Mouse (Mus musculus) heart, postnatal 0 days (tissue): ENCODE data around the gene Slc35c1. TPM values are rescaled to one million over a fixed set of nuclear protein-coding genes. Genes with fewer than 3 reads are reported as not detected.
"Not testable (repeated sequence)": the region's sequence is repeated elsewhere in the genome, so short reads cannot be mapped to it uniquely, and the experiment has no call there.

Experiments
- ATAC-seq: fragments of 200-750 bp; cut with Nextera tagmentation; 2 replicates; pipeline ENCODE4 v1.8.0; 2017; ENCODE audit warnings: low read depth, moderate number of reproducible peaks, moderate library complexity; ENCODE audit not compliant: insufficient read depth
- DNase-seq: peaks from one replicate; pipeline ENCODE4 v3.0.0-alpha.2; 2016; ENCODE audit warnings: low spot score
- H3K27ac ChIP-seq: fragments of 300-500 bp; sonication (generic); 2 replicates; pipeline ENCODE4 v1.5.1; 2014; ENCODE audit warnings: low read depth, mild to moderate bottlenecking
- H3K27me3 ChIP-seq: fragments of 300-500 bp; sonication (generic); 2 replicates; pipeline ENCODE4 v1.6.1; 2014; ENCODE audit warnings: low read length, mixed read lengths; ENCODE audit not compliant: control insufficient read depth, insufficient read depth
- H3K36me3 ChIP-seq: fragments of 300-500 bp; sonication (generic); replicated peaks from 2 replicates; pipeline ENCODE4 v1.6.1; 2014; ENCODE audit warnings: low read length, mixed read lengths; ENCODE audit not compliant: control insufficient read depth, insufficient read depth
- H3K4me1 ChIP-seq: fragments of 300-500 bp; sonication (generic); 2 replicates; pipeline ENCODE4 v1.6.1; 2014; ENCODE audit warnings: antibody characterized with exemption; ENCODE audit not compliant: control insufficient read depth, insufficient read depth
- H3K4me2 ChIP-seq: fragments of 300-500 bp; sonication (generic); 2 replicates; pipeline ENCODE4 v1.6.1; 2014; ENCODE audit warnings: low read depth, mild to moderate bottlenecking, low read length, moderate library complexity
- H3K4me3 ChIP-seq: fragments of 300-500 bp; sonication (generic); 2 replicates; pipeline ENCODE4 v1.5.1; 2014; ENCODE audit warnings: low read depth, low read length
- H3K9ac ChIP-seq: fragments of 300-500 bp; sonication (generic); replicated peaks from 2 replicates; pipeline ENCODE4 v1.6.1; 2014; ENCODE audit warnings: low read depth, low read length, mixed read lengths
- H3K9me3 ChIP-seq: fragments of 300-500 bp; sonication (generic); replicated peaks from 2 replicates; pipeline ENCODE4 v1.6.1; 2016; ENCODE audit warnings: low read length; ENCODE audit not compliant: control insufficient read depth
- CTCF ChIP-seq: IDR thresholded peaks from 2 replicates; pipeline ENCODE4 v1.5.1; 2016; ENCODE audit warnings: antibody characterized with exemption, control low read depth, low read depth
- EP300 ChIP-seq: IDR thresholded peaks from 2 replicates; pipeline ENCODE4 v1.6.1; 2016; ENCODE audit warnings: antibody characterized with exemption, low read depth
- WGBS: fragments of 180-500 bp; shearing (Covaris S2); extraction: QIAGEN DNeasy Blood & Tissue Kit; methylation state at CpG from one replicate; pipeline ENCODE4 v1.1.7; 2014; 5-methylcytosine and 5-hydroxymethylcytosine counted together
- polyA plus RNA-seq: library from polyadenylated mRNA; unstranded; fragments of >200 nt; fragmentation: Nextera tagmentation; extraction: Ambion mirVana; gene quantifications from 2 replicates; pipeline ENCODE4 v1.2.1, GENCODE M21; 2015
- total RNA-seq: library from RNA; depleted of rRNA; stranded (reverse); fragments of >200 nt; gene quantifications from 2 replicates; pipeline ENCODE4 v1.2.3, GENCODE M21; 2014; ENCODE audit warnings: low replicate concordance

Slc35c1 gene
- total and polyA plus RNA-seq, 2 experiments from 2014 or later, result 4.6 to 5.0 TPM

DNA sequence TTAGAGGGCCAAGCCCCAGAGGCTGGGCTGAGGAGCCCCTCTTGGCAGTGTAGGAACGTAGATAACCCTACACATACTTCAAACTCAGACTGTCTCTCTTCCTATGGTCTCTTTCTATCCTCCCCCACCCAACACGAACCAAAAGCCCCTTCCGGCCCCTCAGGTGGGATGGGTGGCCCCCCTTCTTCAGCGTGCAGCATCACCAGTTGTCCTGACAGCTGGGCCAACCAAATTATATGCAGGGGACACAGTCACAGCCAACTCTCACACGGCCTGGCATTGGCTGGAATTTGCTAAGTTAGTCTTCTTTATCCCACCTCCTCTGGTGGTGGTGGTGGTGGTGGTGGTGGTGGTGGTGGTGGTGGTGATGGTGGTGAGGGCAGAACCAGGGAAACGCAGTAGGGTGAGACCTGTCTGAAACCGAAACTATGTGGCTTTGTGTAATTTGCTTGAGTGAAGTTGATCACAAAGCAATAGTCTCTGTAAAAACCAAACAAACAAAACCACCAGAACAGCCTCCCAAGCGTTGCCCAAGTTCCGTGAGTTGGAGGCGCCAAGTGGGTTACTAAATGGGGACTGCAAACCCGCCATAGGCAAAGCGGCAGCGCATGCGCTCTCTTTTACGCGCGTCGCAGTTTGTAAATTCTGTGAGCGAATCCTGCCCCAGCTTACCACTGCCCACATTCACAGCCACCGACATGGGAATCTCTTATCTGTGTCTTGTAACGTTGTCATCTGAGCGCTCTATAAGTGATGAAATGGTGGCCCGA is 24.1 kb upstream of the Slc35c1 start:
- Histone ChIP-seq H3K4me1 (no peaks in the 10 kb centered on the region), H3K27me3 (peaks cover 12% of the 10 kb centered on the region), H3K9me3 (no peaks in the 10 kb centered on the region), H3K27ac (no peak overlapping the region), H3K4me2 (peak overlapping the region; percentile 59), H3K36me3 (no peaks in the 10 kb centered on the region), H3K9ac (no peak overlapping the region), H3K4me3 (peak overlapping the region; percentile 37)
- DNase-seq (no peak), ATAC-seq (no peak)
- TF ChIP-seq CTCF (no peak), EP300 (no peak)
- whole genome bisulfite sequencing, result 24% methylated on average over 23 of the region's 23 CpGs

DNA sequence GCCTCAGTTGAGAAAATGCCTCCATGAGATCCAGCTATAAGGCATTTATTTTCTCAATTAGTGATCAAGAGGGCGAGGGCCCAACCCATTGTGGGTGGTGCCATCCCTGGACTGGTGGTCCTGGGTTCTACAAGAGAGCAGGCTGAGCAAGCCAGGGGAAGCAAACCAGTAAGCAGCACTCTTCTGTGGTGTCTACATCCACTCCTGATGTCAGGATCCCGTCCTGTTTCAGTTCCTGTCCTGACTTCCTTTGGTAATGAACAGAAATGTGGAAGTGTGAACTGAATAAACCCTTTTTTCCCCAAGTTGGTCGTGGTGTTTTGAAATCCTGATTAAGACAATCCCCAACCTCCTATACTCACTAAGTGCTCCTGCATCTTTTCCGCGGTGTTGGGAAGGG is 23.2 kb upstream of the Slc35c1 start:
- peaks cover 12% of the 10 kb centered on the region for H3K27me3 ChIP-seq
- H3K36me3 ChIP-seq, result no peaks in the 10 kb centered on the region
- no peak overlapping the region for H3K9ac ChIP-seq
- no peak for TF ChIP-seq EP300
- TF ChIP-seq CTCF, result no peak
- 40% methylated on average over 5 of the region's 5 CpGs for WGBS
- H3K9me3 ChIP-seq, result no peaks in the 10 kb centered on the region
- ATAC-seq (no peak), DNase-seq (no peak)
- no peaks in the 10 kb centered on the region for H3K4me1 ChIP-seq
- H3K4me2 ChIP-seq, result no peak overlapping the region
- no peak overlapping the region for H3K4me3 ChIP-seq
- H3K27ac ChIP-seq, result no peak overlapping the region

DNA sequence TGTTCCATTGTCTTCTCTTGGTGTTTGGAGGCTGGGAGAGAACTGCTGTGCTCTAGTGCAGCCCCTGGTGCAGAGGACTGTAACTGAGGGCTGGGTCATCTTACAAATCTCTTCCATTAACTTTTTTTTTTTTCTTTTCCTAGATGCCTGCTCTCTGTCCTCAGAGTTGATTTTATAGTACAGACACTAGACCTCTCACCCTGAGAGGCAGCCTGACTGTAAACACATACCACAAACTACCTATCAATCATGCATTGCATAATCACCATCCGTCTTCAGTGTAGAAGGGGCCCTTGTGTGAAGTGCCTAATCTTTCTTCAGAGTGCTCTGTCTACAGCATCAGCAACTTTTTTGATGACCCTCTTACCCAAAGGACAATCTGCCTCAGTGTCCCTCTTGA is 22.2 kb upstream of the Slc35c1 start:
- Histone ChIP-seq H3K27me3 (peaks cover 12% of the 10 kb centered on the region), H3K27ac (no peak overlapping the region), H3K4me3 (no peak overlapping the region), H3K4me1 (no peaks in the 10 kb centered on the region), H3K9ac (no peak overlapping the region), H3K4me2 (no peak overlapping the region), H3K36me3 (no peaks in the 10 kb centered on the region), H3K9me3 (no peaks in the 10 kb centered on the region)
- DNase-seq (no peak), ATAC-seq (no peak)
- WGBS, result 36% methylated on average over 1 of the region's 1 CpGs
- no peak for TF ChIP-seq CTCF
- TF ChIP-seq EP300, result no peak

DNA sequence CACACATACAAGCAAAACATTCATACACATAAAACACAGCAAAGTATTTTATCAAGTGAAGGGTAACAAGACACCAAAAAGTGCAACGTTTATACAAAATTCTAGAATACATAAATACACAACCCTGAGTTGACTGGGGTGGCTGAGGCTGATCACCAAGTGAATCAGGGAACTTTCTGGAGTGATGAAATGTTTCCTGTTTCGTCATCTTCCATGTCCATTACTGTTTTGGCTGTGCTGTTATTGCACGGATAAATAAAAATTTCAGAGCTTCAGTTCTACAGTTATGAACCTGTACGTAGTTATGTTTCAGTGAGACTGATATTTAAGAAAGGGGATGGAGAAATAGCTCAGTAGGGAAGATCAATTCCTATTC is 18.0 kb upstream of the Slc35c1 start:
- Histone ChIP-seq H3K9ac (no peak overlapping the region), H3K4me3 (no peak overlapping the region), H3K4me2 (no peak overlapping the region), H3K27ac (no peak overlapping the region), H3K27me3 (0 out of 2 replicates have a peak, but pooled peaks cover 3% of the 10 kb centered on the region), H3K36me3 (no peaks in the 10 kb centered on the region), H3K9me3 (no peaks in the 10 kb centered on the region; the same call in 1 of the 2 replicates), H3K4me1 (no peaks in the 10 kb centered on the region)
- DNase-seq (no peak), ATAC-seq (no peak)
- WGBS, result 76% methylated on average over 4 of the region's 4 CpGs
- TF ChIP-seq EP300, result no peak
- TF ChIP-seq CTCF, result no peak

DNA sequence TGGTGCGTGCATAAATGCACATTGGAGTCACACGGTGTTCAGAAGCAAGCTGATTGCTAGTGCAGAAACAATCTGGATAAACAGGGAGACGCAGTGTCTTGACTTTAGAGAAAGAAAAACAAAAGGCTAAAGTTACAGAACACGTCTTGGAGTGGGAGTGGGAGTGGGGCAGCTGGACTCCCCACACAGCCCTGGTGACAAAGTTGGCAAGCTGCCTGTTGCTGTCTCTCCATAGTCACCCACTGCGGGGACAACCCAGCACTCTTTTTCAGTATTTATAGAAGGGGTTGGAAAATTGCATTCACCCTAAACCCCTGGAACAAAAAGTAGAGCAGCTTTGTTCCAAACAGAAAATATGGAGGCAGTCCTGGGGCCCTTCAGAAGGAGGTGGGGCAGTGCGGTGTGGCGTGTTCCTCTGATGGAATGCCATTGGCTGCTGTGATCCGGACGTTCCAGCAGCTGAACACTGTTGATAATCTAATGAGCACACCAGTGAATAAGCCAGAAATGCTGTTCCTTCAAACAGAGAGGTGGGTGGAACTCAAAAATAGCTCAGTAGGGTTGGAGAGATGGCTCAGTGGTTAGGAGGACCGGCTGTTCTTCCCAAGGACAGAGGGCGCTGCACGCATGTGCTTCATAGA is 17.5 kb upstream of the Slc35c1 start:
- no peak overlapping the region for H3K4me3 ChIP-seq
- no peaks in the 10 kb centered on the region; the same call in 1 of the 2 replicates for H3K9me3 ChIP-seq
- DNase-seq (no peak), ATAC-seq (peak; percentile 70; the same call in 1 of the 2 replicates)
- H3K36me3 ChIP-seq, result no peaks in the 10 kb centered on the region
- WGBS, result 51% methylated on average over 12 of the region's 12 CpGs
- H3K9ac ChIP-seq, result no peak overlapping the region
- H3K4me1 ChIP-seq, result no peaks in the 10 kb centered on the region
- H3K27ac ChIP-seq, result peak overlapping the region; percentile 33; the same call in 1 of the 2 replicates
- H3K27me3 ChIP-seq, result no peaks in the 10 kb centered on the region
- no peak for TF ChIP-seq EP300
- no peak for TF ChIP-seq CTCF
- H3K4me2 ChIP-seq, result no peak overlapping the region

DNA sequence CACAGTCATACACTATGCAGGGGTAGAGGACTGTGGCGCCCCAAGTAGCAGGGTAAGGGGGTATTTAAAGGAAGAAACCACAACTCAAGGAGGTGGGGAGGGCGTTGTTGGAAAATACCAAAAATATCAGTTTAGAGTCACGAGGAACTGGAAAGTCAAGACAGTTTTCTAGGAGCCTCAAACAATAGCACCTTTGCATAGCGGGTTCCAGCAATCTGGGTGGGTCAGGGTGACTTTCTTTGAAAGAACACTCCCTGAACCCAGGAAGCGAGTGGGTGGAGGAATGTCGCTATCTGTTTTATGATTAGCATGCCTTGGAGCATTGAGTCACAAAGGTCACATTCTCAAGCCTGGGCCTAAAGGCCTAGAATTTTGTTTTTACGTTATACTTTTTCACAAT is 16.2 kb upstream of the Slc35c1 start:
- not testable (repeated sequence) for H3K4me2 ChIP-seq, H3K4me3 ChIP-seq, H3K9me3 ChIP-seq, H3K4me1 ChIP-seq, H3K27me3 ChIP-seq, ATAC-seq, H3K36me3 ChIP-seq, H3K9ac ChIP-seq, H3K27ac ChIP-seq, DNase-seq
- 73% methylated on average over 7 of the region's 7 CpGs for WGBS
